Mouse (Mus musculus) brain, embryonic 14.5 days (tissue): ENCODE data around the gene Nckap5.

Experiments
- CTCF ChIP-seq: fragments of 200-500 bp; IDR thresholded peaks from 2 replicates; pipeline ENCODE4 v1.5.1; 2012; ENCODE audit warnings: inconsistent platforms, mild to moderate bottlenecking, moderate library complexity, borderline replicate concordance; ENCODE audit not compliant: insufficient read depth, insufficient read length; ENCODE audit errors: extremely low read depth
- POLR2A ChIP-seq: fragments of 200-500 bp; IDR thresholded peaks from 2 replicates; pipeline ENCODE4 v1.6.1; 2012; ENCODE audit warnings: mild to moderate bottlenecking, inconsistent platforms, borderline replicate concordance; ENCODE audit not compliant: poor library complexity, insufficient read depth, insufficient read length, severe bottlenecking; ENCODE audit errors: extremely low read depth

DNA sequence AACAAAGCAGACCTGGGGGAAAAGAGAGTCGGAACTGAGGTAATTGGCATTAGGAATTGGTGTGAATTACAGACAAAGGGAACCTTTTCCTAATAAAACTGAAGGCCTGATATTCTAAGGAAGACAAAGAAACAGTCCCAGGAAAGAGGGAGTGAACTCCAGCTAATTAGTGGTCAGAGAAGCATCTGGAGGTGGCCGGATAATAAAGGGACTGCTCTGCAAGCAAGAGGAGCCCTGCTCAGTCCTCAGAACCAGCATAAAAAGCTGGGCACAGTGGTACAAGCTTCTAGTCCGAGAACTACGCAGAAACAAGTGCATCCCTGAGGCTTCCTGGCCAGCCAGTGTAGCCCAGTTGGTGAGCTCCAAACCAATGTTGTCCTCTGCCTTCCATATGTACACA lies 754.3 kb downstream of the Nckap5 start:
- TF ChIP-seq CTCF (no peak), POLR2A (no peak)
